Mouse (Mus musculus): Measurements from ENCODE around the gene Hadha. TPM values are rescaled to one million over a fixed set of nuclear protein-coding genes. Genes with fewer than 3 reads are reported as not detected.

Gene Hadha
- polyA plus RNA-seq, 1 experiment = 118 TPM

DNA sequence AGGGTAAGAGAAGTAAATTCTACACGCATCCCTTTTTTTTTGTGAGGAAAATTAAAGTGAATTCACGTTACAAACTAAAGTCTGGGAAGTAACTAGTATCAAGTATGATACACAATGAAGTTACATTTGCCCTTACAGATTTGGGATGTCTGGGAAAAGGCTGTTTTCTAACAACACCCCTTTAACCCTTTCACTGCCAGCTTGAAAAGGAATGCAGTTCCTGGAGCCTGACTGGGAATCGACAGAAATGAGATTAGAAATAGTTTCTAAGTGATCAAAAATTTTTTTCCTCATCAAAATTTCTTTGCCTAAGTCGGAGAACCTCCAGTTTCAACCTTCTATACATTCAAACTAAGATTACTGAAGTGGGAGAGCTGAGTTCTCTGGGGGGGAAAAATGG, 949 bp downstream of the Hadha start:
- DNase-seq (ENCODE audit: low spot score) = no peak

DNA sequence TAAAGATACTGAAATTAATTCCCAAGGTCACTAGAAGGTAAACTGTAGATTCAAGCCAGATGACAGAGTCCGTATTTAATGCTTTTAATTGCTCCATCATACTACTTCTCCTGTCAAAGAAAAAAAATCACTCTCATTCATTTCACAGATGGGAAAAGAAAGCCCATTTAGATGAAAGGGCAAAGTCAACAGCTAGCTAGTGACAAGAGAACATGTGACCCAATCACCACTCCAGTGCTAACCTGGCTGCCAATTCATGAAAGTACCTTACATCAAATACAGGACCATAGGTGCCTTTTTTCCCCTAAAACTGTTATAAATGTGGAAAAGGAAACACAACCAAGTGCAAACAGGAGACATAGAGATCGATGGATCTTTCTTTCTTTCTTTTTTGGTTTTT, 1.7 kb downstream of the Hadha start:
- DNase-seq (ENCODE audit: low spot score) = no peak

DNA sequence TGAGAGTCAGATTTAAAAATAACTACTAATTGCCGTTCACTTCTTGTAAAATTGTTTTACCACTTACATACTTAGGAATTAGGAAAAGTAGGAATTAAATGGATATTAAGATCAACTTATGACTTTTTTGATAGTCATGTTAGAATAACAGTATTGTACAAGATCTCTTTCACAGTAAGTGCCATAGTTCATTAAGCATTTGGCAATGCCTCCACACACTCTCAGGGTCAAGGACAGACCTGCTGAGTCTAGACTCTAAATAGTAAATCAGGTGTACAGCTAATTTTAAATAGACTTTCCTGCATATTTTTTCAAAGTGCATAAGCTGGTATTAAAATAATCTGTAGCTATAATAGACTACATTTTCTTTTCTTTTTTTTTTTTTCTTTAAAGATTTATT, 2.5 kb downstream of the Hadha start:
- no peak for DNase-seq (ENCODE audit: low spot score)

DNA sequence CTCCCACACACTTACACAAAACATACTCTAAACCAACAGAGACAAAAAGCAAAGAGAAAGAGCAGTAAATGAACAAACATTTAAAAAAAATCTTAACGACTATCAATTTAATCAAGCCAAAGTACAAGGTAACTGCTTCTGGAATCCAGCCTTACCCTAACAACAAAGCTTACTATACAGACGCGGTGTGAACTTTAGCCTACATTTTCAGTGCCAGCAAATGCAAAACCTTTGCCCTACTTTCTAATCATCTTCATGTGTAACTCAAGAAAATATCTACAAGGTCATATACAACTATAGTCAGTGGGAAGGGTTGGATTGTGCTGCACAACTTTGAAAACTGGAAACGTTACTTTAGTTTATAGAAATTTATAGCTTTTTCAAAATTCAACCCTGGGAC, 3.0 kb downstream of the Hadha start:
- no peak for DNase-seq (ENCODE audit: low spot score)

DNA sequence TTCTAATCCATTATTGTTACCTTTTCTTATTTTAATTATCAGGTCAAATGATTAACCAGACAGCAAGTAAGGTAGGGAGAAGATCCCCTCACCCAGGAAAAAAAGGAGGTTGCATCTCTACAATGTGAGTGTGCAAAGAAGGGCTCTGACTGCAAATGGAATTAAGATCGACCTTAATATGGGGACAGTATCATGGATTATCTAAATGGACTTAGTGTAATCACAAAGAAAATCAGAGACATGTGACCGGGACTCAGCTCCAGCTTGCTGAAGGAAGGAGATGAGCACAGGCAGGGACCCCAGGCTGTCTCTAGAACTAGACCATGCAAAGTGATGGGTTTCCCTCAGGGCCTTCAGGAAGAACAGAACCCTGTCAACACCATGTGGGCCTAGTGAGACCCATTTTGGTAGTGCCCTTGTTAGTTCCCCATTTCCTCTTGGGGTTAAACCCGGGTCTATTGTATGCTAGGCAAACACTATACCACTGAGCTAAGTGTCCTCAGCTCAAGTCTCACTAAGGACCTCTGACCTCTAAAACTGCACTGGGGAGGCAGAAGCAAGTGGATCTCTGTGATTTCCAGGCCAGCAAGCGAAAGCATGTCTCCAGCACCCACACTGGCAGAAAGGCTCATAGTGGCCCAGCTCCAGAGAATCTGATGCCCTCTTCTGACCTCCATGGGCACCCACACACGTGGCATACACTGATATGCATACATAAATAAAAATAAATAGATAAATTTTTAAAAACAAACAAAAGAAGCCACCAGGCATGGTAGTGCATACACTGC, 6.6 kb downstream of the Hadha start:
- DNase-seq (ENCODE audit: low spot score) = no peak

DNA sequence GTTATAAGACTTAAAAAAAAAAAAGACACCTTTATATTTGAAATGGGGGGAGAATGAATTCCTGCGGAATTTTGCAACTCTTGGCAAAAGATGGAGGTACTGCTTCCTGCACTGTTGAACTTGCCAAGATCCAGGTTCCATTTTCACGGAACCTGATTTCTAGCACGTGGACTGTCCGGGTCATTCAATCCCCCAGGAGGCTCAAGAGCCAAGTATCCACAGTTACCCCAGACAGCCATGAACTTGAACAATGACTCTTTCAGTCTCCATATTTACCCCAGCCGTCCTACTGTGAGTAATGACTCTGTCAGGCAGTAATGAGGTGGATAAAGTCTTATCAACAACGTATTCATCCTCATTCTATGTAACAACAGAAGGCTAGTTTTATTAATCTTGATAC, 8.4 kb downstream of the Hadha start:
- no peak for DNase-seq (ENCODE audit: low spot score)

DNA sequence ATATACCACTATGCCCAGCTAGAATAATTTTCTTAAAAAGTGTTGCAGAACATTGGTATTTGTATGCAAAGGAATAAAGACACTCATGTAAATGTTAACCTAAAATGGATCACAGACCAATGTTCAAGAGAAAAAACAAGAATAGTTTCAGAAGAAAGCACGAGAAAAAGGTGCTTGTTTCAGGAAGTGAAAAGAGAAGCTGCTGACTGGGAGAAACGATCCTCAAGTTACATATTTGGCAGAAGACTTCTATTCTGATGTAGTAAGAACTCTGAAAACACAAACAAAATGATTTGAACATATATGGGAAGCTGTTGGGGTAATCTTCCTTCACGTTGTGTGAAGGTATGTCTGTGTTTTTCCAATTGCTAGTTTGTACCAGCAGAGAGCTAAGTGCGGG, 16.8 kb downstream of the Hadha start:
- DNase-seq (ENCODE audit: low spot score) = no peak

DNA sequence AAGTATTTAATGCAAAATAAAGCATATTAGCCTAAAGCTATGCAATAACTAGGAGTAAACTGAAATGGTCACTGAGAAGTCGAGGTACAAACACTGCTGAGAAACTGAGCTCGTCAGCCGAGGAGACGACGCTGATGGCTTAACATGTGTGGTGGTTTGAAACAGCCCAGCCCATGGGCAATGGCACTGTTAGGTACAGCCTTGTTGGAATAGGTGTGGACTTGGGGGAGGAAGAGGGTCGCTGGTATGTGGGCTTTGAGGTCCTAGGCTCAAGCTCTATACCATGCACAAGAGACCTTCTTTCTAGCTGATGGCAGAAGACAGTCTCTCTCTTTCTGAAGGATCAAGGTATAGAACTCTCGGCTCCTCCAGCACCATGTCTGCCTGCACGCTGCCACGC, 17.7 kb downstream of the Hadha start:
- no peak for DNase-seq (ENCODE audit: low spot score)

DNA sequence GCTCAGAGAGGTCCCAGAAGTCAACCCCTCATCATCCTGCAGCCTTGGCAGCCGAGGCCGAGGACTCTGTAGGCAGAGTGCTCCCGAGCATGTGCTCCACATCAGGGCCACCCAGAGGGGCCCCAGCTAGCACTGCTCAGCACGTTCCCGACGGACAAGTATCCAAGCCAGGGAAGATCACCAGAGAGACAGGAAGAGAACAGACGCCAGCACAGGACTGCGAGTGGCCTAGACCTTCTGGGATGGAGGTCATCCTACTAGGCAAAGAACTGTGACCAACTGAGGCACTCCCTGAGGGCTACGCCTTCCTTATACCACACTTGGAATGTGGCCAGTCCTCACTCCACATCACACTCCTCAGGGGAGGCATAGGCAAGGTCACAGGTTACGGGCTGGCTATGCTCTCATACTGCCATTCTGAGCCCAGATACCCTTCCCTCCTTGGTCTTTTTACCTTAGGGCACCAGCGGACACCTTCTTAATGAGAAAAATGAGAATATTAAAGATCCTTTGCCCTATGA, 19.2 kb downstream of the Hadha start:
- DNase-seq (ENCODE audit: low spot score) = no peak

DNA sequence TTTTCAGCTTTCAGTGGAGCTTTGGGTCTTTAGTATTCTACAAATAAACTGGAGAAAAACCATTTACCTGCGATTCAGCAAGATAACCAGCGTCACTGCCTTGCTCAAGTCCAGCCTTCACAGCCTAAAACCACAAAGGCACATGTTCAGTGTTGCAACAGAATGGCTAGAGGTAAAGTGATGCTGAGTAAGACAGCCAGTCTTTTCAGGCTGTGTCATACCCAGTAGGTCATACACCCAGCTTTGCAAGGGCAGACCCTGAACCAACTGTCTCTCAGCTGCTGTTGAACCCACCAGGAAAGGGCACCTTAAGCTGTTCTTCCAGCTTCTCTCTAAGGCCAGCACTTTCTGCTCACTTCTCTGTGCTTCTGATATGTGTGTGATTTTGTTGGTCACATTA, 22.8 kb downstream of the Hadha start:
- DNase-seq (ENCODE audit: low spot score) = no peak

DNA sequence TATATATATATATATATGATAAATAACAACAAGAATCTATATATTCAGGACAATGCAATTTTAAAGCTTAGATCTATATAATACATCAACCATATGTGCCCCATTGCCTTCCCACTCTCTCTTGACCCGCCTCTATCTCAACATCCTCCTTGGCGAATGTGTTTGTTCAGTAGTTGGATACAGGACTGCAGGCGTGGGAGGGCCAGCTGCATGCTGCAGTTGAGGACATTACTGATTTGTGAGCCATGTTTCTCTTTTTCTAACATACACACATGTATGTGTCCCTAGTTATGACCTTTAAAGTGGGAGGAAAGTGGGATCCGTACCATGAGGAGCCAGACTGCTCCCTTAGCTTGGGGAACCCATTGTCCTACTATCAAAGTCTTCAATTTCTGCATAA, 23.7 kb downstream of the Hadha start:
- DNase-seq (ENCODE audit: low spot score) = no peak

DNA sequence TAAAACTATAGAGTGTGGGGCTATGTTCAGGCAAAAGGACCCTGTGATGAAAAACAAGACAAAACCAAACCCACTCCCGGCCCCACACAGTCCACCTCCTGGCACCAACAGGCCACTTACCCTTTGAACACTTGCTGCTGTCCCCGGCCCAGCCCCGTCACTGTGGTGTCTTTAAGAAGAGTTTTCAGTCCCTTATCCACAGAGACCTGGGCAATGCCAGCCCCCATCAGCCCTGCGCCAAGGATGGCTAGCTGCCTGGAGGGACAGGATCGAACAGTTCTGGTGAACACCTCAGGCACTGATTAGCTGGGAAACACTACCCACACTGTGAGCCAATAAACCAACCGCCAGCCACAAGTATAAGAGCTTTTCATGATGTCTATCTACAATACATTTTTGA, 26.3 kb downstream of the Hadha start:
- no peak for DNase-seq (ENCODE audit: low spot score)

DNA sequence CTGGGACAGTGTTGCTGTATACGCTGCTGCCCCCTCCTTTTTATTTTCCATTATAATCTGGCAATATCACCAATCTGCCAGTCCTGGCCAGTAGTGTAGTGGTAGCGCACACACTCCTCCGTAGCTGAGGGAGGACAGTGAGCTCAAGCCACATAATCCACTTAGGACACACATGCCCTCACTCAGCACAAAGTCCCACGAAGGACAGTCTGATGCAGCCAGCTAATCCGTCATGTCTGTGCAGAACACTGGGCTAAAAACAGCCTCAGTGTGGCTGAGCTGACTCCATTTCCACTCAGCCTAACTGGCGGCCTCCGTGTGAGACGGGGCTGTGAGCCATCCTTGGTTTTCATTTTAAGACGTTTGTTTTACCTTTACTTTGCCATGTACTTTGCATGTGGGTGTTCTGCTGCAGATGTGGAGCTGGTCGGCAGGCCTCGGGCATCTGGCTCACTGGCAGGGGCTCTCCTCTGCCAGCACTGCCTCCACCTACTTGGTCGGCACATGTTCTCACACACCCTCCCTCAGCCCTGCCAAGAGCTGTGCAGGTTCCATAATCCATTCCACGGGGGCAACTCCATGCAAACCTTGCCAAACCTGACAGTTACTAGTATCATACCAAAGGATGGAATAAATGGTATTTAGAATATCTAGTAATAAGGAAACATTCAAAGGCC, 26.9 kb downstream of the Hadha start:
- no peak for DNase-seq (ENCODE audit: low spot score)

DNA sequence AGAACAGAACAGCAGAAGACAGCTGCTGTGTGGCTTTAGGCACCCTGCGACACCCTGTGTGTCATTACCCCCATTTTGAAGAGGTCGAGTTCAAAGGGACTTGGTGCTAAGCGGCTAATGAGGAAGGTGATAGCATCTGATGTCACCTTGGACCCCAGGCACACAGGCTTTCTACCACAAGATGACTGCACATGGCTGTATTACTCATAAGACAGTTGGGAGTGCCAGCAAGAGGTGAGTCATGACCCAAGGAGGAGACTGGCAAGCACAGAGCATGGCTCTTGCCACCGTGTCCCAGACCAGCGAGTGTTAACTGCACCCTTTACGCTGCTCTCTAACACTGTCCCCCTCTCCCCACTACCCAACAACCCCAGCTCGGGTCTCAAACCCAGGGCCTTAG, 28.2 kb downstream of the Hadha start:
- no peak for DNase-seq (ENCODE audit: low spot score)

DNA sequence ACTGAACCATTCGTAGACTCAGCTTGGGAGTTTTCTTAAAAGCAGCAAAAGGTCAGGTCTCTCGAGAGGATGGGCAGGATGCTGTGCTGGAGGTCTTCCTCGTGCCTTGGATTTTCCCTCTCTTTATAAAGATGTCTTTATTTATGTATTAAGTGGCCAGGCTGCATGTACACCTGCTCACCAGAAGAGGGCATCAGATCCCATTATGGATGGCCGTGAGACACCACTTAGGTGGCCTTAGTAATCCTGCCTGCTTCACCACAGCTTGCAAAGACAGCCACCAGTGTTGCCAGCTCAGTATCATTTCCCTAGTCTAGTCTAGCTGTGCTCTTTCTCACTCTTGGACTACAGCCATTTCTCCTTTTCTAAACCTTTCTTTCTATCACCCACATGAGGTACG, 29.4 kb downstream of the Hadha start:
- no peak for DNase-seq (ENCODE audit: low spot score)

DNA sequence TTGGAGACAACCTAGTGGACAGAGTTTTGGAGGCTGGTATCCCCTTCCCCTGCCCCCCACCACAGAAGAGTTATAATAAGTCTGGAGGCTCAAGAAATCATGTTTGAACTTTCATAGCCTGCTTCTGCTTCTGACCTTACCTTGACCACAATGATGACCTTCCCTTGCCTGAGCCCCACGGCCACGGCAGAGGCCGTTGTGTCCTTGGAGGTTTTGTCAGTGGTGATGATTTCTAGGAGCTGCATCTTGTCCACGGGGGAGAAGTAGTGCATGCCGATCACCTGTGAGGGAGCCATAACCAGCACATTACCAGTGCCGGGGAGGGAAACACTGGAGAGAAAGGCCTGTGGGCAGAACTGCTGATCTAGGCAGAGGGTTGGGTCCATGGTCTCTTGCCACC, 32.5 kb downstream of the Hadha start:
- no peak for DNase-seq (ENCODE audit: low spot score)

DNA sequence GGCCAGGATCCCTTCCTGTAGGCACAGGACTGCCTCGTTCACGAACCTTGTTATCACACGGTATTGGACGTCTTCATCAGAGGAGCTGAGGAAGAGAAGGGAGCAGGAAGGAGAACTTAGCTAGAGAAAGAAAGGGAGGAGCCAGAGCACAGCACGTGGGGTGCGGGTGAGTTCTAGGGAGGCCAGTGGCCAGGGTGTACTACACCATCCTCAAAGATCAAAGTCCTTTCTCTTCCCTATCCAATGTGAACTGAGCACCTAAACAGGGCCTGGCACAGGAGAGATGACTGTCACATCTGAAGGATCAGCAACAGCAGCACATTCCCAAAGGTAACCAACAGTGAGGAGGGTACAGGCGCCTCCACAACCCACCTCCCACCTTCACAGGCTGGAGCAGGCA, 34.9 kb downstream of the Hadha start:
- DNase-seq (ENCODE audit: low spot score) = no peak

DNA sequence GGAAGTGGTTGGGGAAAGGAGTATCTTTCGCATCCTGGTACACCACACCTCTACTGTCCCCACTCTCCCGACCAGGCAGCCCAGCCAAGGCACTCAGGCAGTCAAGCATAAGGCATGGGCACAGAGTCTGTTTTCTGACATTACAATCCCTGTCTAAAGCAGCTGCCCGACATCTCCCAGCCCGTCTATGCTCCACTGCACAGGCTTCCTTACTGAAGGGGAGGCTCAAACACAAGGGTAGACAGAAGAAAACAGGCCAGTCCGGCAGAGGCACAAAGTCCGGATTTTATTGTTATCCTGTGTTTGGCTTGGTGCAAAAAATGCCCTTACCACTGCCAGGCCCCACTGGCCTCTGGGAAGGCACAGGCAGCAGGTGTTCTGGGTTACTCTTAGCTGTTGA, 35.8 kb downstream of the Hadha start:
- no peak for DNase-seq (ENCODE audit: low spot score)

DNA sequence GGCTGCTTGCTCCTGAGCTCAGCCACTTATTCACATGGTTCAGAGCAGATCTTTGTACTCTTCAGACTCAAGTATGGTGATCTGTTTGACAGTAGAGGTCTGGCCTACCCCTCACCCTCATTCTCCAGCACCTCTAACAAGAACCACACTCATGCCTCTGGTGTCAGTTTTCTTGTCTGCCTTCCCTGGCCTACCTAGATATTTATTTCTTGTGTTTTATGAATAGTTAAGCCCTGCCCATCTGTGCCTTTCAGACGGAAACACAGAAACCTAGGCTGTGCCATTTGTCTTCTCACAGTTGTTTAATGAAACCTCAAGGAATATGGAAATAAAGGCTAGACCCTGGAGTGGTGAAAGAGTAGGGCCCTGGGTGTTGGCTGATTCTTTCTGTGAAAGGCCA, 36.9 kb downstream of the Hadha start:
- DNase-seq (ENCODE audit: low spot score) = no peak

DNA sequence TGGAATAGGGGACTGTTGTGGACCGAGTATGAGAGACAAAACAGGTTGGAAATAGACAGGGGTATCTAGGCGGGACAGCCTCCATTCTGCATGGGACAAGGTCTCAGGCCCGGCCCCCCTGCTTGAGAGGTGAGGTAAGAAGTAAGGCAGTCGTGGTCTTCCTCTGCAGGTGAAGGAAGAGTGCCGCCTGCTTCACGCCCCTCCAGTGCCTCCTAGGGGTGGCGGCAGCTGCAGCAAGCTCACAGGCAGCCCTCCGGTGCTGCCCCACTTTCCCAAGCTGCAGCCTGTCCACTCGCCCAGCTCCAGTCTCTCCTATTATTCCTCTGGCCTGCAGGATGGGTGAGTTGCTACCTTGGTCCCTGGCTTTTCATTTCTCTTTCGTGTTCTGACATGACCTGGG, 39.2 kb downstream of the Hadha start:
- no peak for DNase-seq (ENCODE audit: low spot score)

DNA sequence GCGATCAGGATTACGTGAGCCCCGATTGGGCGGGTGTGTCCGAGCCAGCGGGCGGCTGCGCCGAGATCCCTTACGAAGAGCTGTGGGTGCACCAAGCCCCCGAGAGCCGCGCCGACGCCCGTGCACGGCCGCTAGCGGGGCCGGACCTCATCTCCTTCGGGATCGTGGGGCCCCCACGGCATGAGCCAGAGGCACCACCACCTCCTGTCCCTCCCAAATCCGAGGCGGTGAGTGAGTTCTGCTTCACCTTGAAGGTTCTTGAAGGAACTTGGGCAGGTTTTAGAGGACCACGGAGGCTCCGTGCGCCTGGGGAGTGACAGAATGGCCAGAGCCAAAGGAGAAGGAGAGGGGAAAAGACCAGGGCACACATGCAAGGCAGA, 40.2 kb downstream of the Hadha start:
- DNase-seq (ENCODE audit: low spot score) = no peak

DNA sequence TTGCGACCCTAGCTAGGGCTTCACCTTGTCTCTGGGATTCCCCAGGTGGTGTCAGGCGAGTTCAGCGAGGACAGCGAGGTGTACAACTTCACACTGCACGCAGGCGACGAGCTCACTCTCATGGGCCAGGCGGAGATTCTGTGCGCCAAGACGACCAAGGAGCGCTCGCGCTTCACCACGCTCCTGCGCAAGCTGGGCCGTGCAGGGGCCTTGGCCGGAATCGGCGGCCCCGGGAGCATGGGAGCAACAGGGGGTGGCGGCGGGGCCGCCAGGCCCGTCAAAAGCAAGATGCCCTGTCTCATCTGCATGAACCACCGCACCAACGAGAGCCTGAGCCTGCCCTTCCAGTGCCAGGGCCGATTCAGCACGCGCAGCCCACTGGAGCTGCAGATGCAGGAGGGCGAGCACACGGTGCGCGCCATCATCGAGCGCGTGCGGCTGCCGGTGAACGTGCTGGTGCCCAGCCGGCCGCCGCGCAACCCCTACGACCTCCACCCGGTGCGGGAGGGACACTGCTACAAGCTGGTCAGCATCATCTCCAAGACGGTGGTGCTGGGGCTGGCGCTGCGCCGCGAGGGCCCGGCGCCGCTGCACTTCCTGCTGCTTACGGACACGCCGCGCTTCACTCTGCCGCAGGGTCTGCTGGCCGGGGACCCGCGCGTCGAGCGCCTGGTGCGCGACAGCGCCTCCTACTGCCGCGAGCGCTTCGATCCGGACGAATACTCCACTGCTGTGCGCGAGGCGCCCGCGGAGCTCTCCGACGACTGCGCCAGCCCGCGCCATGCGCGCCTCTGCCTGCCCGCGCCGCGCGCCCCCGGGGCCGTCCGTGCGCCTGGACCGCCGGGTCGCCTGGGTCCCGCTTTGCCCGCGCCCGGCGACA, 40.8 kb downstream of the Hadha start:
- peak; percentile 44 for DNase-seq (ENCODE audit: low spot score)

Data from urinary bladder, adult 2 months (tissue).